Mouse (Mus musculus) mouse trophoblast stem cell (cell line): ENCODE measurements around the gene Rhou.
"Not testable (repeated sequence)": the region's sequence is repeated elsewhere in the genome, so short reads cannot be mapped to it uniquely, and the experiment has no call there.

ENCODE experiments used
- in situ Hi-C, 2 experiments: fragments of 300-500 bp; cut with MseI, MboI; formaldehyde crosslinking; loops; 2 replicates in 1 of 2; 3 replicates in 1 of 2; pipeline ENCODE4 v1.15.1; 2025

Rhou gene

DNA sequence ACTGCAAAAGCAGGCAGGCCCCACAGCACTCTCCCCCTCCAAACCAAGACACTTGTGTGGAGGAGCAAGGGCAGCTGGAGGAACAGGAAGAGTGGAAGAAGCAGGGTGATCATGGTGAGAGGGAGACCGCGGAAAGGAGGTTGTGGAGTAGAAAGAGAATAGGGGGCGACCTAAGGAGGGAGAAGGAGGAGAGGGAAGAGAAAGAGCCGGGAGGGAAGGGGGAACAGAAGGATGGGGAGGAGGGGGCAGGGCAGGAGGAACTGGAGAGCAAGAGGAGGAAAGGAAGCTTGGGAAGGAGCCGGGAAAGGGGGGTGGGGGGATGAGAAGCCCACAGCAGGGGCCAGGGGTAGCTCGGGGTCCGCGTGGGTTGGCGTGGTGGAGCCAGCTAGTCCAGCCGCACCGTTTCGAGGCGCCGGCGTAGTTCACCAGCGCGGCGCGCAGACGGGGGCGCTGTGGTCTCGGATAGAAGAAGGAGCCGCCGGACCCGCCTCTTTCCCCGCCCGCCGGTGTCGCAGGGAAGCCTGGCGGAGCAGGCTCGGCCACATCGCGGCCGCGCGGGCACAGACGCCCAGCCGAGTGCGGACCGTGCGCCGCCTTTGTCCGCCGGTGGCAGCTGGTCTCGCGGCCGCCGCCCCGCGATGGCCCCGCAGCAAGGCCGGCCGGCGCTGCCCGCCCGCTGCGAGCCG lies at the start of gene Rhou:
TSS of gene Rhou (plus strand) at position 622 of the 686 bp plus-strand sequence.
- in situ Hi-C loops = loop anchor here (5.0 kb wide), 1 partner anchor 119 kb away; no protein-coding TSS in a partner anchor

GRCm38 (mm10) chr8:123612652-123613051 lies 41.1 kb upstream of the Rhou start:
- in situ Hi-C loops = not testable (repeated sequence)

- in situ Hi-C loops = not testable (repeated sequence)
Observed at GRCm38 (mm10) chr8:123623523-123623922, 30.2 kb upstream of the Rhou start.

DNA sequence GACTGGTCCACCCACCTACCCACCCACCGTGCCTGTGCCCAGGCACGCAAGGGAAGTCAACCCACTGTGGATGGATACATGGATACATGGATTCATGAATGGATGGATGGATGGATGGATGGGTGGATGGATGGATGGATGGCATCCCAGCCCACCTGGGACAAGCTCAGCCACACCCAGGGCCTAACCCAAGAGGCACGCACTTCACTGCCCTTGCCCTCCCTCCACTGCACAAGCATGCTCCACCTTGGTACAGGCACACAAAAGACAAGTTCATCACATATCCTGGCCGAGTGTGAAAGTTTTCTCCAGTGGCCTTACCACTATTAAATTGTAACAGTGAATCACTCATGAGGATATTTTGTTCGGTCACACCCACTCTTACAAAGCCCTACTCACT lies 29.5 kb upstream of the Rhou start:
- in situ Hi-C loops = no loop called here

DNA sequence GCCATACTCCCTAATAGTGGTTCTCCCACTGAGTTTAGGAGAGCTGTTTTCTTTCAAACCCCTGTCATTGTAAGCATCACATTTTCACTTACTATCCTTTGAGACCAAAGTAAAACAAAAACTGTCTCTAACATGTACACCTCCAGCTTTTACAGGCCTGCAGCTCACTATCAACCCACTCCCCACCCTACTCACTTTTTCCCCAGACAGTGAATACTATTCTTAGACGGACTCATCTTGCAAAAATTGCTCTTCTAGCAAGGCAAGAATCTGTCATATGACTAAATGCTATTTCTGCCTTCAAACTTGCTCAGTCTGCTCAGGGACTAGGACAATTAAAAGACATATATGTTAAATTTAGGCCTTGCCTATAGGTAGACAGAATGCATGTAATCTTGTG lies 29.0 kb upstream of the Rhou start:
- in situ Hi-C loops = no loop called here

- in situ Hi-C loops = no loop called here
Observed at GRCm38 (mm10) chr8:123625717-123626116, 28.0 kb upstream of the Rhou start.

DNA sequence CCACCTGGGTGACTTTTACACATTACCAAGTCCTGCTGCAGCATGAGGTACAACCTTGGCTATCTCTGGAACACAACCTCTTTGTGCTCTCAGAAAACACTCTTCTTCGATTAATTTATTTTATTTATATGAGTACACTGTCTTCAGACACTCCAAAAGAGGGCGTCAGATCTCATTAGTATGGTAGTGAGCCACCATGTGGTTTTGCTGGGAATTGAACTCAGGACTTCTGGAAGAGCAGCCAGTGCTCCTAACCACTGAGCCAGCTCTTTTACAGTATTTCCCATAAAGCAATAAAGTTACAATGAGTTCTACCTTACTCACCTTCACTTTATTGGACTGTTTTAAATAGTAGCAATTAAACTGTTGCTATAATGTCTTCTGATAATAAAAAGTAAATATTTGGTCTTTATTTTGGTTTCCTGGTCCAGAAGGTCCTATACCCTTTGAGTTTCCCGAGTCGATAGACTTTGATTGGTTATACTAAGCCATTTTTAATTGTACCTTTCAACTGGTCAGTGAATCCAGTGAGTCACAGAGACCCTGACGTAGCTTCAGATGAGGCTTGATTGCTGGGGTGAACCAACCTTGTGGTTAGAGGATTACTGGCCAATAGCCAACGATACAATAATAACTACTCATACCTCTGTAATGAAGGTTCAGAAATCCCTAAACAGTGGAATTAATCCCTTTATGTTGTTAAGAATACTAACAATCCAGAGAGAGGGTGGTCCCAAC lies 26.1 kb upstream of the Rhou start:
- in situ Hi-C loops = no loop called here

GRCm38 (mm10) chr8:123628253-123628967 lies 25.3 kb upstream of the Rhou start:
- in situ Hi-C loops = no loop called here

DNA sequence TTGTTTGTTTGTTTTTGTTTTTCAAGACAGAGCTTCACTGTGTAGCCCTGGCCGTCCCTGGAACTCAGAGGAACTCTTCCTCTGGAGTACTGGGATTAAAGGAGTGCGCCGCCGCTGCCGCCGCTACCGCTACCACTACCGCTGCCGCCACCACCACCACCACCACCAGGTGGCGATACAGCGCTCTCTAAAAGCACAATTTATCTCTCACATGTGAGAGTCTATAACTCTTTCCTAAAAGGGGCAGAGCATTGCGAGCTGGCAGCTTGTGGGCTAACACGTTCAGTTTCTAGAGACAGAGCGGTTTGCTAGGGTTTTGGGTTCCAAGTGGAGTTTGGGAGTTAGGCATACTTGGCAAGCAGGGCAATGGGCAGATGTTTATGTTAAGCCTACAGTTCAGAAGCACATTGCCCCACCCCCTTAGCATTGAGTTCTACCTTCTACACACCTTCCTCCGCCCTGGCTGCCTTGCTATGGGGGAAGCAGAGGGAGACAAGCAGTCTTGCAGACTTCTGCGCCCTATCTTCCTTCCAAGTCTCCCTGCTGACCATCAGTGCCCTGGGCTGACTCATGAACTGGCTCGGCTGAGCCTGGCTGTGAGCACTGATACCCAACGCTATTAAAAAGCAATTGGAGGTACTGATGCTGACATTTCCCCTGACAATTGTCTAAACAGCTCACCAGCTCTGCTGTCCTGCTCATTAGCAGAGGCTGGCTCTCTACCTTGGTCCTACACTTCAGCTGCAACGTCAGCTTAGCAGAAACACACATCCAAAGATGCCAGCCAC lies 24.6 kb upstream of the Rhou start:
- in situ Hi-C loops = no loop called here

DNA sequence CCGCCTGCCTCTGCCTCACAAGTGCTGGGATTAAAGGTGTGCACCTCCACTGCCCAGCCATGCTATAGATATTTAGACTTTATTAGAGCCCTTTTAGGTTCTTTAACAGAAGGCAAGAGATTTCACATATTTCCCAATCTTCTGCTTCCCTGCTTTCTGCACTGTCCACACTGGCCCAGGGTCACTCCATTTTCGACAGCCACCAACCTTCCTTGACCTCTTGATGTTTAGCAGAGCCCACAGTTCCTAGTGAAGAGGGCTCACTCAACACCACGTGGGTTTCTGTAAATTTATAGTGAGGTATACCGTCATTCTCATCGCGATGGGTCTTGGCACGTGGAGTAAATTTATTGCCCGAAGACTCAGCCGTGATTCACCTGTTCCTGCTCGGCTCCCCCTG lies 23.7 kb upstream of the Rhou start:
- in situ Hi-C loops = no loop called here

DNA sequence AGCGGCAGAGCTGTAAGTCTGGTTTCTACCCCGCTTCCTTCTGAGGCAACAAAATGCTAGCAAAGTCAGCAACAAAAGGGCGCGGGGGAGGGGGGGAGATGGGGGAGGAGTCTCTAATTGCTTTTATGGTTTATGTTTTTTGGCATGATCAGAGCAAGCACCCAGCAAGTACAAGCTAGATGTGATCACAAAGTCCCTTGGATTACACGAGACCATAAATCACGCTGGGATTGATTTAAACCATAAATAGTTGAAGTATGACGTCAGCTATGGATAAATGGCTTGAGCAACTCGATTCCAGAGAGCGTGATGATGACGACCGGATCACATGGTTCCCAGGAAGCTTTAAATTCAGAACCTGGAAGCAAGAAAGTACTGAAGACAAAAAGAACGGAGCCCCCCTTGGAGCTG lies 22.9 kb upstream of the Rhou start:
- in situ Hi-C loops = no loop called here

DNA sequence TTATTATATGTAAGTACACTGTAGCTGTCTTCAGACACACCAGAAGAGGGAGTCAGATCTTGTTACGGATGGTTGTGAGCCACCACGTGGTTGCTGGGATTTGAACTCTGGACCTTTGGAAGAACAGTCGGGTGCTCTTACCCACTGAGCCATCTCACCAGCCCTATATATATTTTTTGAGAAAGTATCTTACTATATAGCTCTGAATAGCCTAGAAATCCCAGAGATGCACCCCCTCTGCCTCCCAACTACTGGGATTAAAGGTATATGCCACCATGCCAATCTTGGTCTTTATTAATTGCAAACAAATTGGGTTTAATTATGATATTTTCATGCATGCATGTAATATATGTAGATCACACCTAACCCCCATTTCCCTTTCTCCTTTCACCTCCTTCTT lies 22.0 kb upstream of the Rhou start:
- in situ Hi-C loops = not testable (repeated sequence)

- in situ Hi-C loops = no loop called here
Observed at GRCm38 (mm10) chr8:123632257-123632656, 21.5 kb upstream of the Rhou start.

DNA sequence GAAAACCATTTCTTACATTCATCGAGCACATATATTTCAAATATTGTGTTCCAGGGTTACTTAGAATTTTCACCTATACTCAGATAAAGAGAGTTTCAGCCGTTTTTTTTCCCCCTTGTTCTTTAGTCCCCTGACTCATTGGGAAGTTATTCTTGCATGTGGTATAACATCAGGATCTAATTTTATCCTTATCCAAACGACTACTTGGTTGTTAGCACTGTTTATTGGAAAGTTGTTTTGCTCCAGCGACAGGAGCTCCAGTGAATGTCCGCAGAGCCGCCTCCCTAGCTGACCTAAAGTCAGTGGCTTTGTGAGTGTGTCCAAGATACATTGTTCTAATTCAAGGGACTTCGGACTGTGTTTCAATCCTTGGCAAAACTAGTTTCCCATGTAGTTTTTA lies 19.9 kb upstream of the Rhou start:
- in situ Hi-C loops = no loop called here

DNA sequence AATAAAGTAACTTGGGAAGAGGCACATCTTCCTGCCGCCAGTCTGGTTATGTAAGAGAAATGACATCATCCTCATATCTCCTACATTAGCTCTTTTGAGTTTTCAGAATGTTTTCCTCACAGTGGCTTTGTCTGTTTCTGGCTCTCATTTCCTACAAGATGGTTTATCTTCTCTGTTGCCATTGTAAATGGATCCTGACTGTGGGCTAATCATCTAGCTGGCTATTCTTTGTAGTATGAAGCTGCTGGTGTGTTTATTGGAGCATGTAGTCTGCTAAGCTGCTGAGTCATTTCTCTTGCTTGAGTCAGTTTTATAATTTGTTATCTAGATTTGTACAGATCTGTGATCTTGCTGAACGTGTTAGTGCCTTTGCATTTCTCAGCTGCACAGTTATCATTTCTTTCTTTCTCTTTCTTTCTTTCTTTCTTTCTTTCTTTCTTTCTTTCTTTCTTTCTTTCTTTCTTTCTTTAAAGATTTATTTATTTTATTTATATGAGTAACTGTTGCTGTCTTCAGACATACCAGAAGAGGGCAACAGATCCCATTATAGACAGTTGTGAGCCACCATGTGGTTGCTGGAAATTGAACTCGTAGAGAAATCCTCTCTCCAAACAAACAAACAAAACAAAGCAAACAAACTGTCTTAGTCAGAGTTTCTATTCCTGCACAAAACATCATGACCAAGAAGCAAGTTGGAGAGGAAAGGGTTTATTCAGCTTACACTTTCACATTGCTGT lies 19.2 kb upstream of the Rhou start:
- in situ Hi-C loops = no loop called here

DNA sequence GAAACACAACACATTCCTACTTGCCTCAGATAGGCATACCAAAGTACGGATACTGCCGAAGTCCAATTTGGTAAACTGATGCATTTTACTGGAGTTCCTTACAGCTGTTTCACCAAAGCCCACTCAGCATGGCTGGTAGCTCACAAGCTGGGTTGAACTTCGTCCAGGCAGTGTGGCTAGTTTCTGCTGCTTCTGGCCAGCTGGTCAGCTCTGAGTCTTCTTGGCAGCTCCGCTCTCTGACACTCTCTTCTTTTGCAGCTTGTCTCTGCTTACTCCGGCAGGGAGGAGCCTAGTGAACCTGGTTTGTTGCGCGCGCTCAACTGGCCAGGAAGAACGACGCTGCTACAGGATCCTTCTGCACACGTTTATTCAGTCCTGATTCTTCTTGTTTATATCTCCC lies 18.1 kb upstream of the Rhou start:
- in situ Hi-C loops = no loop called here

DNA sequence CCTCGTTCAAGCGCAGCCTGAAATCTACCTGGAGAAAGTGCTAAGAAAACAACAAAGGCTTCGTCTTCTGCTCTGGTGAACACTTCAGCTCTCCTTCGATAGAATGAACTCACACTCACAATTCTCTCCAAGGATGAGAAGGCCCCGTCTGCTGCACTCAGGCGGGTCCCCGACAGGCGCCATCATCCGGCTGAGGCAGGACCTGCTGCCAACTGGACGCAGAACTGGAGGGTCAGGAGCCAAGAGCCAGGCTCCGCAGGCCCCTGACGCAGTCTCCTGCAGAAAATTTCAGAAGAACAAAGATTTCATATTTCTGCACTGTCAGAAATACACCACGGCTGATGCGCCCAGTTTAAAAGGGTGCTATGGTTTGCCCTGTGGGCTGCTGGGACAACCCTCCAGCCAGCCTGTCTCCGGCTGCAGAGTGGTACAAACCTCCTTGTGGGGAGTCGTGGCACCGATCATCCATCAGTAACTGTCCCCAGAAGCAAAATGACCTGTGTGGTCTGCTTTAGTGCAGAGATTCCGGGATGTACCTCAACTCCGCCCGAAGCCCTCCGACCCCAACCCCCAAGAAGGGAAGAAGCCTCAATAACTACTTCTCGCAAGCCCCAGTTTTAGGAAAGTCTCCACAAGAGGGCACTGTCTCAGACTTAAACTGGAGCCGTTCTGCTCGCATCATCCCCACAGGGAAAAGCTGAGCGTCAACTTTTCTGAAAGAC lies 10.2 kb upstream of the Rhou start:
- in situ Hi-C loops = no loop called here

- in situ Hi-C loops = no loop called here
Observed at GRCm38 (mm10) chr8:123645229-123645628, 8.5 kb upstream of the Rhou start.

DNA sequence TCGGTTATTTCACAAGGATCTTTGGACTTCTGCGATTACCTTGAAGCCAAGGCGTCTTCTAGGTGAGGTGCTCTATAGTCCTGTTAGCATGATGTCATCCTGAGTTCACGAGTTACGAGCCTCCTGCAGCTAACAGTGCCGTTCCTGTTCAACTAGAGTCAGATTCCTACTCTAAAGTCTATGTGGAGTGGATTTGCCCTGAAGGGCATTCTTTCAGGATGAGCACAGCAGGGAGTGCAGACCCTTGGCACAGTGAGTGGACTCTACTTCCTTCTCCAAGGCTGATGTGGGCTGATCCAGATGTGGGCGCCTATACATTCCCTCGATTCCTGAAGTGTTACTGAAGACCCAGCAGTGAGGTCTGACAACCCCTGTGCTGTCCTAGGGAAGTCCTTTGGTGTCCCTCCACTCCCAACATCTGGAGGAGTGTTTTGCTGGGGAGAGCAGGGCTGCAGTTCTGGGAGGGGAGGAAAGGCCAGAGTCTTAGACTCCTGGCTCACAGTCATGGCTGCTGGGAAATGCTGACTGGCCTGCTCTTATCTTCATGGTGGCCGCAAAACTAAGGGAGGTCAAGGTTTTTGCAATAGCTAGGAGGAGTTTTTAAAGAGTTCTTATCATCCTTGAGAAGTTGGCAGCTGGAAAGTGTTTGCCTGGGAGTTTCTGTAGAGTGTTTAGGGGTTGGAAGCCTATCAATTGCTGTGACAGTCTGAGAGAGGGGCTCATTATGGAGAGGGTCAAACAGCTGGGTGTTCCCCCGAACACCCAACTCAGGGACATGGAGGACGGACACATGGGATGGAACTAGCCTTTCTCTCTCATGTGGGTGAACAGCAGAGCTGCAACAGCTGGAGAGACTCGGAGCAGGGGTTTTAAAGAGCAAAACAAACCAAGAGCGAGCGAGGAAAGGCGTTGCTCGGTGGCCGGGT lies 5.2 kb upstream of the Rhou start:
- in situ Hi-C loops = no loop called here
